ENCODE assay signal across 8 mouse cellular contexts in genomic region chr11:31796245-31796644, GRCm38 (mm10).
DNase-seq lines count a peak whose midpoint lies in the region; ATAC-seq lines count a peak whose summit lies in the region.

No protein-coding gene starts in this region.

- no peaks in the 10 kb centered on the region for H3K36me3 ChIP-seq in kidney, embryonic 16.5 days (ENCODE audit: insufficient read depth, low read length)
- H3K36me3 ChIP-seq in liver, embryonic 11.5 days (ENCODE audit: control insufficient read depth, insufficient read depth, low read length): no peaks in the 10 kb centered on the region
- H3K36me3 ChIP-seq in midbrain, embryonic 13.5 days: no peaks in the 10 kb centered on the region

- WGBS in kidney, embryonic 16.5 days: 51% methylated on average over 6 of the region's 6 CpGs
- 48% methylated on average over 6 of the region's 6 CpGs for WGBS in liver, embryonic 11.5 days
- 59% methylated on average over 6 of the region's 6 CpGs for WGBS in midbrain, embryonic 13.5 days

- no peaks in the 10 kb centered on the region for H3K4me1 ChIP-seq in kidney, embryonic 16.5 days (ENCODE audit: insufficient read depth, low read length)
- H3K4me1 ChIP-seq in liver, embryonic 11.5 days (replicated peaks; ENCODE audit: control insufficient read depth, insufficient read depth, low read length): peaks cover 3% of the 10 kb centered on the region; the same call in 1 of the 2 replicates
- H3K4me1 ChIP-seq in midbrain, embryonic 13.5 days (replicated peaks): peaks cover 7% of the 10 kb centered on the region

- no peaks in the 10 kb centered on the region for H3K27me3 ChIP-seq in kidney, embryonic 16.5 days (ENCODE audit: insufficient read depth, low read length)
- H3K27me3 ChIP-seq in liver, embryonic 11.5 days (replicated peaks; ENCODE audit: control insufficient read depth, insufficient read depth, low read length): no peaks in the 10 kb centered on the region
- no peaks in the 10 kb centered on the region for H3K27me3 ChIP-seq in midbrain, embryonic 13.5 days

- no peak for DNase-seq in kidney, adult 18-20 months
- peak; percentile 39 for DNase-seq in Muller cell, postnatal 12 days (ENCODE audit: inconsistent ontology term)
- DNase-seq in cerebellum, postnatal 10 days: peak; percentile 67 to 74
- peak; percentile 83 for DNase-seq in heart, adult 8-10 months (ENCODE audit: low spot score)
- no peak for DNase-seq in liver, embryonic 11.5 days (ENCODE audit: low spot score)
- DNase-seq in ovary, postnatal 10 days (ENCODE audit: low spot score): no peak

- ATAC-seq in kidney, embryonic 16.5 days (ENCODE audit: low FRiP score, low TSS enrichment): peak; percentile 61; the same call in 1 of the 2 replicates
- peak; percentile 41 for ATAC-seq in liver, embryonic 11.5 days (replicated peaks; ENCODE audit: low FRiP score)
- ATAC-seq in midbrain, embryonic 13.5 days: no peak

- no peak overlapping the region for H3K27ac ChIP-seq in kidney, embryonic 16.5 days (ENCODE audit: low read length)
- H3K27ac ChIP-seq in liver, embryonic 11.5 days (ENCODE audit: low read depth, low read length): no peak overlapping the region
- H3K27ac ChIP-seq in midbrain, embryonic 13.5 days: no peak overlapping the region

- 0 out of 2 replicates have a peak, but pooled peaks cover 6% of the 10 kb centered on the region for H3K9me3 ChIP-seq in kidney, embryonic 16.5 days (ENCODE audit: low read length)
- H3K9me3 ChIP-seq in liver, embryonic 11.5 days (ENCODE audit: control insufficient read depth, low read length): no peaks in the 10 kb centered on the region
- H3K9me3 ChIP-seq in midbrain, embryonic 13.5 days: no peaks in the 10 kb centered on the region

- no peak overlapping the region for H3K4me2 ChIP-seq in kidney, embryonic 16.5 days (replicated peaks; ENCODE audit: low read depth, low read length)
- no peak overlapping the region for H3K4me2 ChIP-seq in liver, embryonic 11.5 days
- H3K4me2 ChIP-seq in midbrain, embryonic 13.5 days (replicated peaks): no peak overlapping the region

- no peak overlapping the region for H3K9ac ChIP-seq in kidney, embryonic 16.5 days (replicated peaks; ENCODE audit: low read length)
- H3K9ac ChIP-seq in liver, embryonic 11.5 days (ENCODE audit: low read depth, low read length): 0 out of 2 replicates have a peak overlapping the region, but pooled peaks have one; percentile 4
- no peak overlapping the region for H3K9ac ChIP-seq in midbrain, embryonic 13.5 days (replicated peaks)

- no peak overlapping the region for H3K4me3 ChIP-seq in kidney, embryonic 16.5 days (ENCODE audit: low read length)
- H3K4me3 ChIP-seq in liver, embryonic 11.5 days (ENCODE audit: low read depth, low read length): no peak overlapping the region
- H3K4me3 ChIP-seq in midbrain, embryonic 13.5 days (replicated peaks): no peak overlapping the region

Comparison
In these comparisons a context has a peak if more than half of its experiments do, and no peak if none do; other contexts are left out.
1. DNase-seq: peak in Muller cell, postnatal 12 days (single experiment), cerebellum, postnatal 10 days (2 of 2) and heart, adult 8-10 months (single experiment); none in kidney, adult 18-20 months (single experiment), liver, embryonic 11.5 days (single experiment) and ovary, postnatal 10 days (single experiment).